Comparison of ENCODE assay signal across 24 mouse cellular contexts in genomic region chr6:77157028-77157427, GRCm38 (mm10).
DNase-seq lines count a peak whose midpoint lies in the region; ATAC-seq lines count a peak whose summit lies in the region.
"Had no signal": no experiment of that assay in that cellular context is flagged by ENCODE, and none has a peak within 500 bp of the region (broad histone marks: within the 10 kb centered on the region; RNA-seq: fewer than 3 reads in every experiment).

No protein-coding gene starts in this region.

- 63% methylated on average over 5 of the region's 5 CpGs for WGBS in forebrain, embryonic 14.5 days
- 83% methylated on average over 5 of the region's 5 CpGs for WGBS in forebrain, embryonic 12.5 days

- intact Hi-C loops in heart, postnatal 14 days (cut with DNase I) = no loop called here

- H3K27me3 ChIP-seq in forebrain, embryonic 14.5 days (replicated peaks; ENCODE audit: control insufficient read depth, insufficient read depth, low read length) = no peaks in the 10 kb centered on the region
- H3K27me3 ChIP-seq in forebrain, embryonic 12.5 days = no peaks in the 10 kb centered on the region
- H3K27me3 ChIP-seq: embryonic facial prominence, embryonic 12.5 days; embryonic facial prominence, embryonic 15.5 days; heart, embryonic 13.5 days; hindbrain, embryonic 12.5 days; hindbrain, embryonic 15.5 days had no signal

- H3K36me3 ChIP-seq in forebrain, embryonic 14.5 days (ENCODE audit: control insufficient read depth, insufficient read depth, low read length) = no peaks in the 10 kb centered on the region
- no peaks in the 10 kb centered on the region for H3K36me3 ChIP-seq in forebrain, embryonic 12.5 days (replicated peaks)
- H3K36me3 ChIP-seq: embryonic facial prominence, embryonic 12.5 days; embryonic facial prominence, embryonic 15.5 days; heart, embryonic 10.5 days; heart, embryonic 13.5 days; hindbrain, embryonic 12.5 days; hindbrain, embryonic 15.5 days had no signal

- no peaks in the 10 kb centered on the region for H3K4me1 ChIP-seq in forebrain, embryonic 14.5 days (ENCODE audit: control insufficient read depth, insufficient read depth, low read length)
- no peaks in the 10 kb centered on the region for H3K4me1 ChIP-seq in forebrain, embryonic 12.5 days
- H3K4me1 ChIP-seq: embryonic facial prominence, embryonic 12.5 days; embryonic facial prominence, embryonic 15.5 days; heart, embryonic 10.5 days; heart, embryonic 13.5 days; hindbrain, embryonic 12.5 days; hindbrain, embryonic 15.5 days had no signal

- no peak overlapping the region for H3K4me2 ChIP-seq in forebrain, embryonic 14.5 days (ENCODE audit: low read length)
- no peak overlapping the region for H3K4me2 ChIP-seq in forebrain, embryonic 12.5 days
- H3K4me2 ChIP-seq: embryonic facial prominence, embryonic 12.5 days; embryonic facial prominence, embryonic 15.5 days; heart, embryonic 13.5 days; hindbrain, embryonic 12.5 days; hindbrain, embryonic 15.5 days had no signal

- no peaks in the 10 kb centered on the region for H3K9me3 ChIP-seq in forebrain, embryonic 14.5 days (replicated peaks; ENCODE audit: control insufficient read depth, low read length)
- no peaks in the 10 kb centered on the region for H3K9me3 ChIP-seq in forebrain, embryonic 12.5 days
- H3K9me3 ChIP-seq: embryonic facial prominence, embryonic 12.5 days; embryonic facial prominence, embryonic 15.5 days; heart, embryonic 10.5 days; heart, embryonic 13.5 days; hindbrain, embryonic 12.5 days; hindbrain, embryonic 15.5 days had no signal

- H3K4me3 ChIP-seq in forebrain, embryonic 14.5 days (ENCODE audit: low read depth, low read length) = no peak overlapping the region
- no peak overlapping the region for H3K4me3 ChIP-seq in forebrain, embryonic 12.5 days (replicated peaks)
- H3K4me3 ChIP-seq: embryonic facial prominence, embryonic 12.5 days; embryonic facial prominence, embryonic 15.5 days; heart, adult 2 months; heart, embryonic 10.5 days; heart, embryonic 13.5 days; hindbrain, embryonic 12.5 days; hindbrain, embryonic 15.5 days had no signal

- no peak overlapping the region for H3K27ac ChIP-seq in forebrain, embryonic 14.5 days (ENCODE audit: low read depth, low read length)
- H3K27ac ChIP-seq in forebrain, embryonic 12.5 days = no peak overlapping the region
- H3K27ac ChIP-seq: embryonic facial prominence, embryonic 12.5 days; embryonic facial prominence, embryonic 15.5 days; heart, adult 2 months; heart, embryonic 10.5 days; heart, embryonic 13.5 days; hindbrain, embryonic 12.5 days; hindbrain, embryonic 15.5 days had no signal

- no peak overlapping the region for H3K9ac ChIP-seq in forebrain, embryonic 14.5 days (ENCODE audit: low read length)
- H3K9ac ChIP-seq in forebrain, embryonic 12.5 days = no peak overlapping the region
- H3K9ac ChIP-seq: embryonic facial prominence, embryonic 12.5 days; embryonic facial prominence, embryonic 15.5 days; forebrain, postnatal 0 days; heart, embryonic 13.5 days; hindbrain, embryonic 12.5 days; hindbrain, embryonic 15.5 days had no signal

- peak; percentile 29; the same call in 1 of the 2 replicates for ATAC-seq in forebrain, embryonic 14.5 days
- ATAC-seq in forebrain, embryonic 12.5 days (ENCODE audit: low FRiP score) = no peak
- peak; percentile 23 for ATAC-seq in frontal cortex, adult (ENCODE audit: low TSS enrichment)
- ATAC-seq: activated CD4-positive, CD25-positive, alpha-beta regulatory T cell, adult 4 months; forebrain, postnatal 0 days; intestine, postnatal 0 days had no signal

- DNase-seq in forebrain, embryonic 14.5 days (ENCODE audit: low spot score) = peak; percentile 36
- DNase-seq in frontal cortex, postnatal 36 days (ENCODE audit: low spot score in 2 of 2) = no peak
- peak; percentile 38 for DNase-seq in brain, adult 2 months (ENCODE audit: low read depth, low spot score)
- no peak for DNase-seq in heart, postnatal 14 days
- DNase-seq: adrenal gland, adult 8-10 months; adrenal gland, postnatal 25 days; cerebellum, adult 11 months; cerebellum, adult 2 months; cerebellum, adult 9-11 months; cerebellum, postnatal 25 days; forebrain, postnatal 0 days; gastrocnemius, postnatal 10 days; gastrocnemius, postnatal 36 days; heart, adult 2 months had no signal

Comparison
In these comparisons a context has a peak if more than half of its experiments do, and no peak if none do; other contexts are left out.
1. DNase-seq: peak in forebrain, embryonic 14.5 days (single experiment) and brain, adult 2 months (single experiment); none in frontal cortex, postnatal 36 days (0 of 2) and heart, postnatal 14 days (0 of 2).